Mouse (Mus musculus): Measurements from ENCODE around the gene CN725425.

DNA sequence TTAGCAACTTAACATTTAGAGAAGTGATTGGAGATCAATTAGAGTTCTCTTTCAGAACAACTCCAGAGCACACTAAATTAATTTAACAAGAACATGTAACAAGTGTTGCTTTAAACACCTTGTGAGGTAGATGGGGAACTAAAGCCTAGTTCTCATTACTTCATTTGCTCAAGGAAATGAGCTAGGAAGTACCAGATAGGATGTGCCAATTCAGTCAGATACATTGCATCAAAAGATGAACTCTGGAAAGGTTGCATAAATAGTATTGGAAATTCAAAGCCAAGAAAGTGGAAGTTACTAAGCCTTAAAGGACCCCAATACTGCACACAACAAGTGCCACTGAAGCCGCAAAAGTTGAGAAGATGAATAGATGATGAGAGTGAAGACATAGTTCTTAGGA lies 3.2 kb downstream of the CN725425 start:
- TF ChIP-seq POLR2A (IDR thresholded peaks at IDR 0.05; ENCODE audit: extremely low read depth, insufficient read depth, low read length) (no peak), CTCF (IDR thresholded peaks at IDR 0.05; ENCODE audit: low read depth, low read length) (no peak)
